Mouse (Mus musculus) E14TG2a.4 (cell line): ENCODE data around the gene Lamp1.

Source experiments
- H3K27me3 ChIP-seq: 2 replicates; pipeline ENCODE4 v1.6.1; 2014; ENCODE audit warnings: low read length, control low read depth; ENCODE audit not compliant: insufficient read depth
- H3K36me3 ChIP-seq: 2 replicates; pipeline ENCODE4 v1.6.1; 2014; ENCODE audit warnings: low read length, control low read depth; ENCODE audit not compliant: insufficient read depth
- H3K4me1 ChIP-seq: replicated peaks from 2 replicates; pipeline ENCODE4 v1.6.1; 2014; ENCODE audit warnings: low read depth, low read length, control low read depth
- H3K4me3 ChIP-seq: replicated peaks from 2 replicates; pipeline ENCODE4 v1.5.1; 2014; ENCODE audit warnings: mild to moderate bottlenecking, low read length
- H3K9me3 ChIP-seq: 2 replicates; pipeline ENCODE4 v1.6.1; 2014; ENCODE audit warnings: low read length, control low read depth
- CTCF ChIP-seq: conservative IDR thresholded peaks from 2 replicates; pipeline ENCODE4 v1.5.1; 2014; ENCODE audit warnings: low read length
- NANOG ChIP-seq: IDR thresholded peaks from 2 replicates; pipeline ENCODE4 v1.6.1; 2014; ENCODE audit warnings: borderline replicate concordance, low read length, mixed read lengths
- POU5F1 ChIP-seq: IDR thresholded peaks from 2 replicates; pipeline ENCODE4 v1.6.1; 2014; ENCODE audit warnings: low read length, borderline replicate concordance

Lamp1 gene

DNA sequence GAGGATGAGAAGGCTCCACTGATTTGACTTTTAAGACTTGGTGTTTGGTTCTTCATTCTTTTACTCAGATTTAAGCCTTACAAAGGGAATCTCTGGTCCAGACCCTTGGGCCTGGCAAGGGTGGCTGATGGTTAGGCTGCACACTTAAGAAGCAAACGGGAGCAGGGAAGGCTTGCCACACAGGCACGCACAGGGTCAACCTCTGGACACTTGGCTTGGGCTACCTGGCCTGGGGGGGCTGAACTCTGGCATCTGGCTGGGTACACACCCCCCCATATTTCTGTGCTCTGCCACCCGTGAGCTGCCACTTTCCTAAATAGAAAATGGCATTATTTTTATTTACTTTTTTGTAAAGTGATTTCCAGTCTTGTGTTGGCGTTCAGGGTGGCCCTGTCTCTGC is 15.8 kb downstream of the Lamp1 start:
- Histone ChIP-seq H3K4me3 (no peak overlapping the region), H3K36me3 (peaks cover 100% of the 10 kb centered on the region), H3K27me3 (no peaks in the 10 kb centered on the region), H3K9me3 (no peaks in the 10 kb centered on the region), H3K4me1 (peaks cover 47% of the 10 kb centered on the region)
- TF ChIP-seq CTCF = no peak
- TF ChIP-seq POU5F1 = no peak
- no peak for TF ChIP-seq NANOG

DNA sequence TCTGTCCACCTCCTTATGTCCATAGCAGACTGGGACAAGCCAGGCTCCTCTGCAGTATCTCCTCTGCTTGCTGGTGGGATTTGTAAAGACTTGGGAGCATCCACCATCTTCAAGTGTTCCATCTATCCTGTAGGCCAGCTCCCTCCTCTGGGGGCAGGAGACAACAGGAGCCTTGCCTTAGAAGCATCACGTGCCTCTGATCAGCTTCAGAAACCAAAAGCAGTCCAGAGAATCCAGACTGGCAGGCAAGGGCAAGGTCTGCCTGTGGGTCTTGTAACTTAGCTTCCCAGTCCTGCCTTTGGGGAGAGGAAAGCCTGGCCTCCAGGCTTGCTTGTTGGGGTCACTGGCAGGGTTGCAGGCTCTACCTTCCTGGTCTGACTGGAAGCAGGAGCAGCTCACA is 16.7 kb downstream of the Lamp1 start:
- Histone ChIP-seq H3K27me3 (no peaks in the 10 kb centered on the region), H3K36me3 (peaks cover 100% of the 10 kb centered on the region), H3K4me3 (no peak overlapping the region), H3K4me1 (peaks cover 54% of the 10 kb centered on the region), H3K9me3 (no peaks in the 10 kb centered on the region)
- TF ChIP-seq POU5F1 = no peak
- no peak for TF ChIP-seq NANOG

DNA sequence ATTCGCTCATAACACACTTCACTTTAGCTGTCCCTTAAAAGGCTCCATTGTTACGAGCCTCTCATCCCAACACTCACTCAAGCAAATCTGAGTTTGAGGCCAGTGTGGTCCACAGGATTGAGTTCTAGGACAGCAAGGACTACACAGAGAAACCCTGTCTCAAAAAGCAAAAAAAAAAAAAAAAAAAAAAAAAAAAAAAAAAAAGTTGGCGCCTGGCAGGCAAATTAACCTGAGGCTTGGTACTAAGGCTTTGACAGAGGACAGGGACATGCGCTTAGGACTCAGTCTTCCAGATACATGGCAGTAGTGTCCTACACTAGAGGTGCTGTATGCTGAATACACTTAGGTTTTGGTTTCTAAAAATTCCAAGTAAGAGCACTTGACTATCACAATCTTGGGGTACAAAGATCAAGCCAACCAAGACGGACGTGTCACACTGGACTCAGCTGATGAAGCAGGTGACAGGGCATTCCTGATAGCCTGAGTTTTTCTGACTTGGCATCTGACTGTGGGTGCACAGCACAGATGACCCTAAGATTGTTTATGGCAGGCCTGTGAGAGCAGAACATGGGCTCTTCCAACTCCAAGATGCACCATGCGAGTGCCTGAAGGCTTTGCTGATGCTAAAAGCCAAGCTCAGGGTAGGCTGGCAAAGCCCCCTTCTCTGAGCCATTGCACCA is 18.4 kb downstream of the Lamp1 start:
- Histone ChIP-seq H3K4me3 (no peak overlapping the region), H3K27me3 (no peaks in the 10 kb centered on the region), H3K4me1 (peaks cover 71% of the 10 kb centered on the region), H3K36me3 (peaks cover 100% of the 10 kb centered on the region), H3K9me3 (no peaks in the 10 kb centered on the region)
- TF ChIP-seq POU5F1 (no peak), CTCF (no peak), NANOG (no peak)

DNA sequence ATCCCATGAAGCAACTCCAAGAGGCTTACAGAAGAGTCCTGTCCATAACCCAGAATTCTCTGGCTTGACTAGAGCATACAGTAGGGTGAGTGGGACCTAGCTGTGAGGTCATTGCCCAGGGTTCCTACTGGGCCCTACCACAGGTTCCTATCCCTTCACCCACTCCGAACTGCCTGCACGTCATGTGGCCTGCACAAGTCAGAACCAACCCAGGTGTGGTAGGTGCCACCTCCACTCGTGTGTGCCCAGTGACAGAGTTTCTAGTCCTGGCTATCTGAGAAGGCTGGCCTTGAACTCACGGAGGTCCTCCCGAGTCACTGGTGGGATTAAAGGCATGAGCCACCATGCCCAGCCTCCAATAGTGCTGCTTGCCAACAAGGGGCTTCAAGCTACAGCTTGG is 19.2 kb downstream of the Lamp1 start:
- H3K27me3 ChIP-seq = no peaks in the 10 kb centered on the region
- H3K9me3 ChIP-seq = no peaks in the 10 kb centered on the region
- TF ChIP-seq POU5F1 (no peak), CTCF (no peak), NANOG (no peak)
- peaks cover 100% of the 10 kb centered on the region for H3K36me3 ChIP-seq
- H3K4me3 ChIP-seq = no peak overlapping the region
- H3K4me1 ChIP-seq = peaks cover 75% of the 10 kb centered on the region

DNA sequence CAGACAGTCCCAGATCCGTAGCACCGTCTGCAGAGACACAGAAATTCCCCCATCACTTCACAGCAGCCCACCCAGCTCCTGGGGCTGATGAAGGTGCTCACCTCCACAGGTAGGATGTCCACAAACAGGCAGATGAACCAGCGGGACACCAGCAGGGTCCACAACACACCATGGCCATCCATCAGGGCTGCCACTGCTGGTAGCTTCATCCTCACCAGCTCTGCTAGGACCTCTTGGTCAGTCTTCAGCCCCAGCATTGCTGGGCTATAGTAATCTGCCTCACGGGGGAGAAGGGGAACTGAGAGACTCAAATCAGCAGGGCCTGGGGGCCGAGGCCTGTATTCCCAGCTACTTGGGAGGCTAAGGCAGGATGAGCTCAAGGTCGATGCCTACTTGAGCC is 20.5 kb downstream of the Lamp1 start:
- peaks cover 69% of the 10 kb centered on the region for H3K4me1 ChIP-seq
- no peak for TF ChIP-seq POU5F1
- no peak for TF ChIP-seq NANOG
- no peak for TF ChIP-seq CTCF
- no peaks in the 10 kb centered on the region for H3K27me3 ChIP-seq
- H3K4me3 ChIP-seq = no peak overlapping the region
- H3K9me3 ChIP-seq = no peaks in the 10 kb centered on the region
- H3K36me3 ChIP-seq = peaks cover 99% of the 10 kb centered on the region

DNA sequence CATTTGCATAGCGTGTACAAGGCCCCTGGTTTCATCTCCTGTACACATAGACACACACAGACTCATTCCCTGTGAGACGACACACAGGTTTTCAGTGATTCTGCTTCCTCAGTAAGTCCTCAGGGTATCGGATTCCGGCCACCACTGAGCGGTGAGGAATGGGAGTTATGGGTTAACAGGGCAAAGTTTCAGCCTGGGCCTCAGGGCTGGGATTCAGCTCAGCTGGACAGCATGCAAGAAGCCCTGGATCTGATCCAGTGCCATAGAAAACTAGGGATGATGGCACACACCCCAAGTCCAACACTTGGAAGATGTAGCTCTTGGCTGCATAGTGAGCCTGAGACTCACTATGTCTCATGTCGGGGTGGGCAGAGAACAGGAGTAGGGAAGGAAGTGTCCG is 21.0 kb downstream of the Lamp1 start:
- H3K27me3 ChIP-seq = no peaks in the 10 kb centered on the region
- TF ChIP-seq NANOG (no peak), POU5F1 (no peak), CTCF (no peak)

DNA sequence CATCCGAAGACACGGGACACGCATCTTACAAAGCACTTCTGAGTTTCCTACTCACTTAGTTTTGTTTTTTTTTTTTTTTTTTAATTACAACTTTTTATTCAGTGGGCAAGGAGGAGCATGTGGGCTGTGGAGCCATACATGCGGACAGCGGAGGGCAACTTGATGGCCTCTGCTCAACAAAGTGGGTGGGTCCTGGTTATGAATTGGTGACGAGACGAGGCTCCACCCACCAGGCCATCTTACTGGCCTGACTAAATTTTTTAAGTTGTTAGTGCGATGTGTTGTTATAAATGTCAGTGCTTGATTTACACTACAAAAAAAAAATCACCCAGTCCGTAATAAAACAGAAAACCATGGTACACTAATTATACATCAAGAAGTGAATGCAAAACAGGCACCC is 21.4 kb downstream of the Lamp1 start:
- H3K9me3 ChIP-seq = no peaks in the 10 kb centered on the region
- no peaks in the 10 kb centered on the region for H3K27me3 ChIP-seq
- no peak overlapping the region for H3K4me3 ChIP-seq
- peaks cover 63% of the 10 kb centered on the region for H3K4me1 ChIP-seq
- peaks cover 99% of the 10 kb centered on the region for H3K36me3 ChIP-seq
- TF ChIP-seq CTCF (no peak), NANOG (no peak), POU5F1 (no peak)

More for the DNA sequence above, 21.0 kb downstream of the Lamp1 start:
- Histone ChIP-seq H3K4me1 (peaks cover 66% of the 10 kb centered on the region), H3K36me3 (peaks cover 99% of the 10 kb centered on the region), H3K4me3 (no peak overlapping the region), H3K9me3 (no peaks in the 10 kb centered on the region)

- Histone ChIP-seq H3K4me1 (peaks cover 56% of the 10 kb centered on the region), H3K9me3 (no peaks in the 10 kb centered on the region), H3K36me3 (peaks cover 99% of the 10 kb centered on the region), H3K27me3 (no peaks in the 10 kb centered on the region), H3K4me3 (no peak overlapping the region)
- TF ChIP-seq CTCF (no peak), NANOG (no peak), POU5F1 (no peak)
These were observed 22.1 kb downstream of the Lamp1 start for GRCm38 (mm10) chr8:13180911-13181690.

DNA sequence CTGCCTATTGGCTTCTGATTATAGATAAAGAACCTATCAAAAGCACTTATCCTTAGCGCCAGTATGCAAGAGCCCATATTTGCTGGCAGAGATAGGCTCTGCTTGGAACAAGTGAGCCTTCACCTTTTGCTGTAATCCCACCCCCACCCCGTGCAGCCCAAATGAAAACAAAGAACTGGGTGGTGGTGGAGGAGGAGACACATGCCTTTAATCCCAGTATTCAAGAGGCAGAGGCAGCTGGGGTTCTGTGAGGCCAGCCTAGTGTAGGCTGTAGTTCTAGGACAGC is 22.7 kb downstream of the Lamp1 start:
- peaks cover 54% of the 10 kb centered on the region for H3K4me1 ChIP-seq
- H3K4me3 ChIP-seq = no peak overlapping the region
- H3K27me3 ChIP-seq = no peaks in the 10 kb centered on the region
- TF ChIP-seq POU5F1 (no peak), NANOG (no peak), CTCF (no peak)
- H3K36me3 ChIP-seq = peaks cover 99% of the 10 kb centered on the region
- no peaks in the 10 kb centered on the region for H3K9me3 ChIP-seq
